Mouse (Mus musculus) midbrain, embryonic 12.5 days (tissue): ENCODE data around the gene Irak4. TPM values are rescaled to one million over a fixed set of nuclear protein-coding genes. Genes with fewer than 3 reads are reported as not detected.

ENCODE experiments used
- polyA plus RNA-seq: library from polyadenylated mRNA; unstranded; fragments of >200 nt; fragmentation: Nextera tagmentation; extraction: Ambion mirVana; gene quantifications from 2 replicates; pipeline ENCODE4 v1.2.1, GENCODE M21; 2016

The Irak4 gene
- polyA plus RNA-seq, 1 experiment from 2014 or later: 3.1 TPM

Other genes starting within 250 kb of the Irak4 start
- 2.9 and 3.5 TPM in 2 replicates for gene Adamts20, start 78.2 kb upstream of the Irak4 start, polyA plus RNA-seq
- 6.2 and 7.1 TPM in 2 replicates for gene Pus7l, start 96 bp upstream of the Irak4 start, polyA plus RNA-seq
- 93.7 and 98.6 TPM in 2 replicates for gene Twf1, start 46.2 kb downstream of the Irak4 start, polyA plus RNA-seq
- gene Tmem117, start 85.6 kb downstream of the Irak4 start, polyA plus RNA-seq: 1.7 and 2.2 TPM in 2 replicates